Mouse (Mus musculus): Measurements from ENCODE around the gene Zc3h18.

The Zc3h18 gene

DNA sequence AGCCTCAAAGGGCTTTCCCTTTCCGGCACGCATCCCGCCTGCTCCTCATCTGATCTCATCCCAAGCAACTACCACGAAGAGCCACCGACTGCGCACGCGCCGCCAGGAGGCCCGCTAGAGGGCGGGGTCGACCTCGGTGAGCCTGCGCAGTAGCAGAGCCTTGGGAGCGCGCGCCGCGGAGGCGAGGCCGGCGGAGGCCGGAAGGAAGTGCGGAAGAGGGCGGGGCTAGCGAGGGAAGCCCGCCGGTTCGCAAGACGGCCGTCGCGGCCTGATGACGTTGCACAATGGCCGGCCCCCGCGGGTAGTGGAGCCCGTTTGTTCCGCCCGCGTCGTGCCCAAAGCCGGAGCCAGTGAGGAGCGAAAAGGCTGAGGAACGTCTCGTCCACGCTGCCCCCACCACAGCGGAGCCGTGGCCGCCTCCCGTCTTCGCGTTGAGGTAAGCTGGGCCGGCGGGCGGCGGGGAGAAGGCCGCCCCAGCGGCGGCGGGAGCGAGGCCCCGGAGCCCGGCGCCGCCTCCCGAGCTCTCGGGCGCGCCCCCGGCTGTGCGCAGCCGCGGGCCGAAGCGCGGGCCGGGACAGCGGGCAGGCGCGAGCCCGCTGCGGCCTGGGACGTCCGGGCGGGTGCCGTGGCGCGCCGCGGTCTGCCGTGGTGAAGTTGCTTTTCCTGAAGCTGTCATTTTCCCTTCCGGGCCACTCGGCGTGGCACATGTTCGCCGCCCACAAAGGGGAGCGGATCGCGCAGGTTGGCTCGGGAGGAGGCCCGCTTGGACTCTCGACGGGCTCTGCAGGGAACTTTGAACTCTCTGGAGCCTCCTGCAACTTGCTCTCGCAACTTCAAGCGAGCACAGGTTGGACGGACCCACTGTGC is at the start of gene Zc3h18:
Zc3h18 (plus strand) TSS at position 245 of the 867 bp plus-strand sequence.
- peak; percentile 98 for DNase-seq (ENCODE audit: low read depth in 2 of 2, low spot score in 2 of 2)

DNA sequence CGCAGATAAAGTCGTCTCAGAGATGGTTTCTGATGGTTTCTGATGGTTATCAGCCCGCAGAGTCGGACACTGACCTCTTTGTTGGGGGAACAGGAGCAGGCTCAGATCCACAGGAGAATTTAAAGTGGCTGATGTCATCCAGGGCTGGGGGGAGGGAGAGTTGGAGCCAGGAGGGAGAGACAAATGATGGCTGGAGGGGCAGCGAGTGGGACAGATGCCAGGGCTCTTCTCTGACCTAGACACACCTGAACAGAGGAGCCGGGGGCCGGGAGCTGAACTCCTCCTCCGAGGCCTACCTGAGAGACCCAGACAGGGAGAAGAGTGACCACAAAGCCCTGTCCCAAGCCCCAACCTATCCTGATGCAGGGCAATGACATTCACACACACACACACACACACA is 47.3 kb upstream of the Zc3h18 start:
- DNase-seq (ENCODE audit: low read depth in 2 of 2, low spot score in 2 of 2) = no peak

DNA sequence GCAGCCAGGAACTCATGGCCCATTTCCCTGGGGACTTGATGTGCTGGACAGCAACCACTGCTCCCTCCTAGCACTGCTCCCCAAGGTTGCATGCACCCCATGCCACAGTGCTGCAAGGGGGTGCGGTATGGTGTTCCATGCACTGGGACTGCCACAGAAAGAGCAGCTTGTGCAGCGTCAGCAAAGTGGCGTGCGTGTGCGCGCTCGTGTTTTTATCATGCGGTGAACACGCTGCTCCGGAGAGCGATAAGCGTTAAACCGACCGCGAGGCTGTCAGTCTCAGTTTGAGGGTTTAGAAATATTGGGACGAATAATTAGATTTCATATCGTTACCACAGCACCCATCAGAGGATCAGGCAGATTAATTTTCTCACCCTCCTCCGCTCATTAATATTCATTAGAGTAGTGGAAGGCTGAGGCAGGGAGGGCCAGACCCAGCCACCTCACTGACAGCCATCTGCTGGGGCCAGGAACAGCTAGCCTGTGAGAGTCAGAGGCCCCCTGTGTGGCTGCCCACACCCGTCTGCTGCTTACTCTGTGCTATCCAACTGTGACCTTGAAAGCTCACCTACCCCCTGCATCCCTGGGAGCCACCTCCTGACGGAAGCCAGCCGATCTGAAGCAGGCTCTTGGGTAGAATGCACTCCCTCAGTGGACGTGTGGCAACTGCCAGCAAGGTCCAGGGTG is 46.7 kb upstream of the Zc3h18 start:
- no peak for DNase-seq (ENCODE audit: low read depth in 2 of 2, low spot score in 2 of 2)

DNA sequence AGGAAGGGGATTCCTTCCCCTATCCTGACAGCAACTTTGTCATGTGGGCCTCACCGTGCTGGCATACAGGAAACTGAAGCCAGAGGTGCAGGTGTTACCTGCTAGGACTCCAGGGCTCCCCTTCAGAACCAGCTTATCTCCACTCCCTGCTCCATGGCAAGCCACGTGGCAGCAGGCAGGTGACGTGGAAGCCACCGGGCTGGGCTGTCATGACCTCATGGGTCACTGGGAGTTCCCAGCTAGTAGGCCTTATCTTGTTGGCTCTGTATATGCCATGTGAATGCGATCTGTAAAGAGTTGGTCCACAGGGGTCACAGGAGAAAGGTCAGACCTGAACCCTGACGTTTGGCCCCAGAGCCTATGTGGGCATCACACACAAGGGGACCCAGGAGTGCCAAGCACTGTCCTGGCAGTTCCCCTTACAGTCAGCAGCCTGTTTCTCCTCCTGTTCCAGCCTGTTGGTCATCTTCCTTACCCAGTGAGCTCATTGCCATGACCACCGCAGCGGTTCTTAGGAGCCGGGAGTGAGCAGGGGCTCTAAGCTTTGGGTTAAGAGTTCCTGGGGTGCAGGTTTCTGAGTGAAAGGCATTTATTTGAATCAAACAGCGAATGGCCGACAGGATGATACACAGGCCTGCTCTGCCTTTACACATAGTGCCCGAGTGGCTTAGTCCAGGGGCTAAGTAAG is 45.8 kb upstream of the Zc3h18 start:
- no peak for DNase-seq (ENCODE audit: low read depth in 2 of 2, low spot score in 2 of 2)

DNA sequence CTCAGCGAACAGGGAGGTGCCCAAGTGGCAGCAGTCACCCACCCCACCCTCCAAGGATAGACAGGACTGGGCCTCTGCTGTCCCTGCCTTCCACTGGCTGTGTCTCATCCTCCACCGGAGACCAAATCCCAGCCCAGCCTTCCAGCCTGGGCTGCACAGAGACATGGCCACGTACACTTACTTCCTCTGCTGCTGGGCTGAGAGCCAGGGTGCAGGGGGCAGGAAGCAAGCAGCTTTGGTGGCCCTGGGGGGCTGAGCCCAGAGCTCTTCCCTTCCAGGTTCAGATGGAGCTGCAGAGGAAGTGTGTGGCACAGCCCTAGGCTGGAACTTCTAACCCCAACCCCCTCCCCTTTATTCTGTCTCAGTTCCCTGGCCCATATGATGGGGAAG is 45.3 kb upstream of the Zc3h18 start:
- no peak for DNase-seq (ENCODE audit: low read depth in 2 of 2, low spot score in 2 of 2)

DNA sequence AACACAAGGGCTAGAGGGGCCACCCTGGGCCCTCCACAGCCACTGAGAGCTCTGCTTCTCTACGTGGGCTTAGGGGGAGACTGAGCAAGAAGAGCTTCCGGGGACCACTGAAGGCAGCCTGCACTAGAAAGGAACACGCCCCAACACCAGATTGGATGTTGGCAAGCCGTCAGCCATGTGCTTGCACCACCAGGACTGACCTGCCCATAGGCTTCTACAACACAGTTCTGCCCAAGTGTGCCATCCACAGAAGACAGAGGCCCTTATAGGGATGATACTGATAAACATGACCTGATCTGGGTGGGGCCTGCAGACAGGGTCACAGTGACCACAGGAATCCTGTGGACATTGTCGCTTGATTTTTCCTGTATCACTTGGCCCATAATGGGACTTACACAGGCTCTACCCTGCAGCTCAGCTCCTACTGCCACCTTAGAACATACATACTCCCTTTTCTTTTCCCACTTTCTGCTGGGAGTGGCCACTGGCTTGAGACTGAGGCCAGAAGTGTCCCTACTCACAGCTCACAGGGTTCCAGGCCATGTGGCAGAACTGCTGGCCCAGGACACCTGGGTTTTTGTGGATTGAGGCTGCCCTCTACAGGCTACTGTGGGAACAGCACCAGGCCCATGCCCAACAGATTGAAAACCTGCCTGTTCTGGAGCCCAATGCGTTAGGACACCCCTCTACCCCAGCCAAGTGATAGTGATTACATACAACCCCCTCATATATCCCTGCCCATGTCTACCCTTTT is 43.5 kb upstream of the Zc3h18 start:
- peak; percentile 75 to 81 for DNase-seq (ENCODE audit: low read depth in 2 of 2, low spot score in 2 of 2)

DNA sequence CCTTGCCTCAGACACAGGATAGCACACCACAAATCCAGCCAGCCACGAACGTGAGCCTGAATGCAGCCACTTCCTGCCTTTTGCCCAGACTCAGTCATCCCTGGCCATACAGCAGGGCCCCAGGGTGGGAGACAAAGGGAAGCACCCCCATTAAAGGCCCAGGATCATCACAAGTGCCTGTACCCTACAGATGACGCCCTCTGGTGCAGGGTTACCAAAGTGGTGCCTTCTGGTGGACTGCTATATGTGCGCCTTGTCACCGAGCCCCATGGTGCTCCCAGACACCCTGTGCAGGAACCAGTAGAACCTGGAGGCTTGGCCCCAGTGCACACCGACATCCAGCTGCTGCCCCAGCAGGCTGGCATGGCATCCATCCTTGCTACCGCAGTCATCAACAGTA is 42.9 kb upstream of the Zc3h18 start:
- DNase-seq (ENCODE audit: low read depth in 2 of 2, low spot score in 2 of 2) = no peak

DNA sequence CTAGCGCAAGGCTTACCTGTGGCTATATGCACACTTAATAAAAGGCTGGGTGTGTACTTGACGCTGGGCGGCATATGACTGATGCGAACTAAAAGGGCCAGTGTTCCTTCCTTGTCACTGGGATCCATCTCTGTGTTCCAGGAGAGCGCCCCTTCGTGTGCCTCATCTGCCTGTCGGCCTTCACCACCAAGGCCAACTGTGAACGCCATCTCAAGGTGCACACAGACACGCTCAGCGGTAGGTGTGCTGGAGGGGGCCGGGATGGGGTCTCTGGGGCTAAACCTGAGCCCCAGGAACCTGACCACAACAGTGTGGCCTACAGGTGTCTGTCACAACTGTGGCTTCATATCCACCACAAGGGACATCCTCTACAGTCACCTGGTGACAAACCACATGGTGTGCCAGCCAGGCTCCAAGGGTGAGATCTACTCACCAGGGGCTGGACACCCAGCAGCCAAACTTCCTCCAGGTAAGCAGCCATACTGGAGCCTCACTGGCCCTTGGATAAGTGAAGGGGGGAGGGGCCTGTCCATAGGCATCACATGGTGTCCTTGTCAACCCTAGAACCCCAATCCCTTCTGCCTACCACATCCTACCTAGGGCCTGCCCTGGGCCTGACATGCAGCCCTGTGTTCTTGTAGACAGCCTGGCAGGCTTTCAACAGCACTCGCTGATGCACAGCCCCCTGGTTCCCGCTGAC is 41.5 kb upstream of the Zc3h18 start:
- DNase-seq (ENCODE audit: low read depth in 2 of 2, low spot score in 2 of 2) = no peak

DNA sequence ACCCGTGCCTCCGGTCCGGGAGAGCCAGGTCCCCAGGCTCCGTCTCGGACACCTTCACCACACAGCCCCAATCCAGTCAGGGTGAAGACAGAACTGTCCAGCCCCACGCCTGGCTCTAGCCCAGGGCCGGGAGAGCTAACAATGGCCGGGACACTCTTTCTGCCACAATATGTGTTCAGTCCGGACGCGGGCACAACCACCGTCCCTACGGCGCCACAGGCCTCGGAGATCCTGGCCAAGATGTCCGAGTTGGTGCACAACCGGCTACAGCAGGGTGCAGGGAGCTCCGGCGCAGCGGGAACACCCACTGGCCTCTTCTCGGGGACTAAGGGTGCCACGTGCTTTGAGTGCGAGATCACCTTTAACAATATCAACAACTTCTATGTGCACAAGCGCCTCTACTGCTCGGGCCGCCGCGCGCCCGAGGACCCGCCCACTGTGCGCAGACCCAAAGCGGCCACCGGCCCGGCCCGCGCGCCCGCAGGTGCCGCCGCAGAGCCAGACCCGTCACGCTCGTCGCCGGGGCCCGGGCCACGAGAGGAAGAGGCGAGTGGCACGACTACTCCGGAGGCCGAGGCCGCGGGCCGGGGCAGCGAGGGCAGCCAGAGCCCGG is 40.7 kb upstream of the Zc3h18 start:
- DNase-seq (ENCODE audit: low read depth in 2 of 2, low spot score in 2 of 2) = no peak

DNA sequence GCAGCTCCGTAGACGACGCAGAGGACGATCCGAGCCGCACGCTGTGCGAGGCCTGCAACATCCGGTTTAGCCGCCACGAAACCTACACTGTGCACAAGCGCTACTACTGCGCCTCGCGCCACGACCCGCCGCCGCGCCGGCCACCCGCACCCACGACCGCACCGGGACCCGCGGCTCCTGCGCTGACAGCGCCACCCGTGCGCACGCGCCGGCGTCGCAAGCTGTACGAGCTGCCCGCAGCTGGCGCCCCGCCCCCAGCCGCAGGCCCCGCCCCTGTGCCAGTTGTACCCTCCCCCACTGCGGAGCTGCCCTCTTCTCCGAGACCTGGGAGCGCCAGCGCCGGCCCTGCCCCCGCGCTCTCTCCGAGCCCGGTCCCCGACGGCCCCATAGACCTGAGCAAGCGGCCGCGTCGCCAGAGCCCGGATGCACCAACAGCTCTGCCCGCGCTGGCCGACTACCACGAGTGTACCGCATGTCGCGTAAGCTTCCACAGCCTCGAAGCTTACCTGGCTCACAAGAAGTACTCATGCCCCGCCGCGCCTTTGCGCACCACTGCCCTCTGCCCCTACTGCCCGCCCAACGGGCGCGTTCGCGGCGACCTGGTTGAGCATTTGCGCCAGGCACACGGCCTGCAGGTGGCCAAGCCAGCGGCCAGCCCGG is 40.0 kb upstream of the Zc3h18 start:
- no peak for DNase-seq (ENCODE audit: low read depth in 2 of 2, low spot score in 2 of 2)

DNA sequence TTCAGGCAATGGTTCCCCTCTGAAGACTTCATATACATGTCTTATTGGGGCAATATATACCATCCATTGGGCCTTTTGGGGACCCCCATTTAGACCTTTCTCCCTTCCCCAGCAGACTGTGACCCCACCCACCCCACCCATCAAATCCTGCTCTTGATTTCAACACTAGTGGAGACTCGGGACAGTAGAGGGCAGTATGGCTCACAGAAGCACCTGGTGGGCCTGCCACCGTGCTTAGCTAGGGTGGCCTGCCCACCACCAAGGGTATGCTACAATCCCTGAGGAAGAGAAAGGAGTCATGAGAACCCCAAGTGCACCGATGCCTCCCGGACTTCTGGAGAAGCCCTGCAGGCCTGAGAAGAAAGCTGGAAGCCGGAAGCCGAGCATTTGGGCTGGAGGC is 37.6 kb upstream of the Zc3h18 start:
- DNase-seq (ENCODE audit: low read depth in 2 of 2, low spot score in 2 of 2) = no peak

DNA sequence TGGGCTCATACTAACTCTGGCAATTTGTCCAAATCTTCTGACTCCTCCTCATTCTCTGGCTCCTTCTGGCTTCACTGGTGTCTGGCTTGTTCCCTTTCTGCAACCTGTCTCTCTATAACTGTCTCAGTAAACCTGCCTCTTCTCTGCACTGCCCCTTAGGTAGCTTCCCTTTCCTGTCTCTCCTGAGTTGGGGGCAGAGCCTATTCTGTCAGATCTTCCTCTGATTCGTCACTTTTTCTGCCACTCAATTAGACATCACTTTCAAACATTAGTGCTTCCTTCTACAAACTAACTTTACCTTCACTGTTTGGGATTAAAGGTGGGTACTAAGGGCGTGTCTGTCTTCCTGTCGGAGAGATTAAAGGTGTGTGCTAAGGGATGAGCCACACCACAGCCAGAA is 35.6 kb upstream of the Zc3h18 start:
- no peak for DNase-seq (ENCODE audit: low read depth in 2 of 2, low spot score in 2 of 2)

DNA sequence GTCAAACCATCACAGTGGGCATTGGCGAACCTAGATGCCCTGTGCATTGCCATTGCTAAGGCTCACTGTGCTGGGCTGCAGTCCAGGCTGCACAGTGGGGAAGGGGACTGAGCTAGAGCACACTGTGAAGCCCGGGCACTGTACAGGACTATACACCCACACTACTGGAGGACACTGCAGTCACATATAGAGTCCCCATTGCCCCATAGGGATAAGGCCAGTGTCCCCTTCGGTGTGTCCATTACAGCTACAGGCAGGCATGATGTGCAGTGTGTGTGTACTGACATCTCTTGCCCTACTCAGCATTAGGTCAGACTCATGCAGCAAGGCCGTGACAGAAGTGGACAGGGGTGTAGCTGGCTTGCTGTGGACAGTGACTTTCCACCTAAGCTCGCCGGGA is 34.6 kb upstream of the Zc3h18 start:
- DNase-seq (ENCODE audit: low read depth in 2 of 2, low spot score in 2 of 2) = no peak

DNA sequence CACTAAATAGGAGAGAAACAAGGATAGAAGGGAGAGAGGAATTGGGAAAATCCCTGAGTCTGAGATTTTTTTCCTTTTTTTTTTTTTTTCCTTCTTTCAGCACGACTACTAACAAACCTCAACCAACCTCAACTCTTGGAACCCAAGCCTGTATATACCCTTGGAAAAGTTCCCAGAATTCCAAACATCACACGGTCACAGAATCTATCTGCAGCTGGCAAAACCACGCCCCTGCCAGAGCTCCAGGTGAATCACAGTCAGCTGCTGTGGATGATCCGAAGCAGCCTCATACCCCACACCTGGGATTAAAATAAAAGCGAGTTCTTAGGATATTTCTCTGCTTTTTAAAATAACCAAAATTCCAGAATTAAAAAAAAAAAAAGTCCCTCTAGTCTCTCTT is 34.0 kb upstream of the Zc3h18 start:
- DNase-seq (ENCODE audit: low read depth in 2 of 2, low spot score in 2 of 2) = no peak

DNA sequence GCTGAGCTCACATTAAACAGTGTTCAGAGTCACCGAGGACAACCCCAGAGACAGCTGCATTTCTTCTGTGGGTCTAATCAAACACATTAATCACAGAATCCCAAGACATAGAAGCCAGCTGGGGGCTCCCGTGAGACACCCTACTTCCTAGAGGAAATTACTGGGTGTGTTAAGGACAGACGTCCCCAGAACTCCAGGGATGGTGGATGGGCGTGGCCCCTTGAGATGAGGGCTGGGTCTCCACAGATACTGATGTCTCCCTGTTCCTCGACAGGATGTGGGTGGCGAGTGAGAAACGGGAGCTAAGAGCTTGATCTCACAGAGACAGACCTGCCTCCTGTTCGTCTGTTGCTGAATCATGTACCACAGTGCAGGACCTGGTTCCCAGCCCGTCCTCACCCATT is 33.6 kb upstream of the Zc3h18 start:
- no peak for DNase-seq (ENCODE audit: low read depth in 2 of 2, low spot score in 2 of 2)

DNA sequence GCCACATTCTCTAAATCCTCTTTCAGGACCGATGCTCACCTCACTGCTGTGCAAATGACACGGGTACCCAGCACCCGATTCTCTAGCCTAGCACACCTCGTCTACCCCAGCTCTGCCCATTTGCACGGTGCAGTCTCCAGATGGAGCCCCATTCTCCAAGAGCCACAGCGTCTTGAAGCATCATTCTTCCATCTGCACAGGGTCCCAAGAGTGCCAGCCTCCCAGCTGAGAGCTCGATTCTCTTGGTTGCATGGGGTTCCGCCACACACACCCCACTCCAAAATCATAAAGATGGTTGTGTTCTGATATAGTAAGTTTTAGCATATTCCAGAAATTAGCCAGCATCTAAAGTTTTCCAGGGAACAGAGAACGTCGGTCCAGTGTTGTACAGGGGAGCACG is 33.1 kb upstream of the Zc3h18 start:
- no peak for DNase-seq (ENCODE audit: low read depth in 2 of 2, low spot score in 2 of 2)

DNA sequence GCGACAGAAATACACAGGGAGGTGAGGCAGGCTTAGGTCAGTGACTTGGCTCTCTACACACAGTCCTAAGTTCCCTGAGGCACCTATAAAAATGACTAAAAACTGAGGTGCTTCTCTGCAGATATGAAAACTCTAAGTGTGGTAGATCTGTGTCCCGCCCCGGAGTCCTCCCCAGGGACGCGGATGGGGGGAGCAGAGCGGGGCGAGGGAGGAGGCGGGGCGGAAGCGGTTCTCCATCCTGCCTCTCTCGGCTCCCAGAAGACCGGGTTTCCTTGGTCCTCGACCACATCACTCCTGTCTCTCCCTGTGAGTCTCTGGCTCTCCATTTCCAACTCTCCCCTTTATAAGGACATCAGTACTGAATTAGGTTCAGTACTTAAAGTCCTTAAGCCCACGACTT is 32.7 kb upstream of the Zc3h18 start:
- no peak for DNase-seq (ENCODE audit: low read depth in 2 of 2, low spot score in 2 of 2)

DNA sequence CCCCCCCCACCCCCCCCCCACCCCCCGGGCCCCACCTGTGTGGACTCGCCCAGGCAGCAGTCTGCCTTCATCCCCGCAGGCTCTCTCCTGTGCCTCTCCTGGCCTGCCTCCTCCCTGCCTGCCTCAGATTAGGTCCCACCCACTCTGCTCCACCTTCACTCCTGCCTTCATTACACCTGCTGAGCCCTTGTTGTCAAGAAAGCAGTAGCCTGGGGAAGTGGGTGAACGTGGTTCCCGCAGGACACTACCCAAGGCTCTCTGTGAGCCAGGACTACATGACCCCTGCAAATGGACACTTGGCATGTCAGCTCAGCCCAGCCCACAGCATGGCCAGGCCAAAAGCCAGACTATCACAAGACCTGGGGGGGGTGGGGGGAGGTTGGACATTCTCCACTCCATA is 32.2 kb upstream of the Zc3h18 start:
- no peak for DNase-seq (ENCODE audit: low read depth in 2 of 2, low spot score in 2 of 2)

DNA sequence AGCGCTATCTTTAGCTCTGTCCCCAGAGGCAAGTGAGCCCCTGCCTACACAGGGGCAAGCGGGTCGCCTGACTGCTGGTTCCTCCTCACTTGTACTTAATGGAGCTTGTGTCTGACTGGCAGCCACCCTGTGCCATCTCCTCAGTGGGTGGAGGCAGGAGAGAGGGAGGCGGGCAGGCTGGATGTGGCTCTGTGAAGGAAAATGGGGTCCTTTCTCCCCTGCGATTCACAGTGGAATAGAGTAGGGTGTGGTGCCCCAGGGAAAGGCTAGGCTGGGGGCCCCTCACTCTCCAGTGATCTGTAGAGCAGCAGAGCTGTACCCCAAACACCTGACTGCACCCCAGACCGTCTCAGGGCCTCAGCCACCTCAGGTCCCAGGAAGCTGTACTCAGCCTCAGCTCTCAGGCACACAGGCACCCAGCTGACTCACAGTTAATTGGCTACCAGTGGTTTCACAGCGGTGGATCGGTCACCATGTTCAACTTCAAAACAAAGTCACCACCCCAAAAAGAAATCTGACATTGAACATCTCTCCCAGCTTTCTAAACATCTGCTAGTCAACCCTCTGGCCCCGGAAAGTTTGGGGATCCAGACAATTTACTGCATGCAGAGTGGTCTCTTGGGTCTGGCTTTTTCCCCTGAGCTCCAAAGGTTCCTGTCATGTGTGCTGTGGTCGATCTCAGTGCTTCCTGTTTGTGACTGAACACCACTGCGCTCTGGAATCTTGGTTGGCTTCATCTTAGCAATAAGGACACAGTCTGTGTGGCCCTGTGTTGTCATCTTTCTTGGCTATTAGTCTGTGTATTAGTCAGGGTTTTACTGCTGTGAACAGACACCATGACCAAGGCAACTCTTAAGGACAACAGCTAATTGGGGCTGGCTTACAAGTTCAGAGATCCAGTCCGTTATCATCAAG is 31.0 kb upstream of the Zc3h18 start:
- no peak for DNase-seq (ENCODE audit: low read depth in 2 of 2, low spot score in 2 of 2)
